Mouse (Mus musculus): ENCODE measurements at regions not wholly inside any gene's neighbourhood (a gene's known extent, or its start where the extent isn't known, plus 50 kb on each side); places are given as distances from the start of the nearest gene placed in this dataset.

DNA sequence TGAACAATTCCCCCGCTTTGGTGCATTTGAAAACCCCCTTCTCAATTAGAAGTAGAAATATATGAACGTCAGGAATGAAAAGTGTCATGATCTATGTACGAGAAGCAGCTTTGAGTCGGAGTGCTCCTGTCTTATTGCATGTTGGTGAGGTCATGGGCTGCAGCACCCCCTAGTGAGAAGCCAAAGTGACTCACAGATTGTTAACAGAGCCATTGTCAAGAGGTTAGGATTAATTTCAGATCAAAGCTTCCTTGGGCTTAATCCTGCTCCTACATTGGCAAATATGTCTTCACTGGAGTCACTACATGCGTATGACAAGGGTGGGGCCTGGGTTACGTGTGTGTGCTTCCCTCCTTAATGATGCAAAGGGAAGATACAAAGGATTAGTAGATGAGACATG is 165.8 kb upstream of the Dio2 start:
- Histone ChIP-seq H3K4me3 (replicated peaks in 1 of 3; ENCODE audit: low read depth in 2 of 3, low read length in 2 of 3, poor library complexity in 1 of 3) (no peak overlapping the region), H3K36me3 (replicated peaks in 1 of 2; ENCODE audit: control insufficient read depth in 1 of 2, insufficient read depth in 1 of 2, low read length in 1 of 2) (no peaks in the 10 kb centered on the region), H3K4me2 (ENCODE audit: insufficient read depth, low read depth, poor library complexity, severe bottlenecking) (no peak overlapping the region), H3K27ac (ENCODE audit: insufficient read depth, low read depth) (no peak overlapping the region), H3K27me3 (replicated peaks) (no peaks in the 10 kb centered on the region), H3K9me3 (replicated peaks; ENCODE audit: low read length) (no peaks in the 10 kb centered on the region), H3K79me2 (replicated peaks; ENCODE audit: control insufficient read depth, extremely low read depth, insufficient read depth, poor library complexity, severe bottlenecking) (no peaks in the 10 kb centered on the region; the same call in 1 of the 2 replicates), H3K9ac (ENCODE audit: insufficient read depth, low read depth) (no peak overlapping the region), H3K4me1 (ENCODE audit: control insufficient read depth in 1 of 2, insufficient read depth in 2 of 2) (no peaks in the 10 kb centered on the region)
- TF ChIP-seq USF1 (IDR thresholded peaks at IDR 0.05; ENCODE audit: low read depth, low read length) (no peak), CHD1 (IDR thresholded peaks at IDR 0.05; ENCODE audit: low read depth, low read length) (no peak), KAT2A (IDR thresholded peaks at IDR 0.05; ENCODE audit: insufficient replicate concordance, low read length) (no peak), ZKSCAN1 (IDR thresholded peaks at IDR 0.05; ENCODE audit: borderline replicate concordance, low read depth, low read length) (no peak), MAZ (IDR thresholded peaks at IDR 0.05; ENCODE audit: low read depth, low read length) (no peak), ETS1 (conservative IDR thresholded peaks at IDR 0.05; ENCODE audit: low read depth, low read length) (no peak), MXI1 (IDR thresholded peaks at IDR 0.05; ENCODE audit: low read depth, low read length) (no peak), CTCF (conservative IDR thresholded peaks at IDR 0.05 in 1 of 2, IDR thresholded peaks at IDR 0.05 in 1 of 2; ENCODE audit: low read depth in 2 of 2, low read length in 2 of 2) (peak; percentile 34 to 81; a peak in 3 of 4 replicates), EP300 (IDR thresholded peaks at IDR 0.05; ENCODE audit: low read length) (no peak), GABPA (IDR thresholded peaks at IDR 0.05; ENCODE audit: insufficient replicate concordance, low read depth, low read length) (no peak), TCF12 (IDR thresholded peaks at IDR 0.05; ENCODE audit: low read depth, low read length) (no peak), MAX (IDR thresholded peaks at IDR 0.05; ENCODE audit: low read length) (no peak), MAFK (IDR thresholded peaks at IDR 0.05; ENCODE audit: insufficient replicate concordance, low read length) (no peak), BHLHE40 (IDR thresholded peaks at IDR 0.05; ENCODE audit: low read depth, low read length) (no peak), ZC3H11A (IDR thresholded peaks at IDR 0.05; ENCODE audit: low read depth, low read length) (peak; percentile 12; the same call in 1 of the 2 replicates), SMC3 (IDR thresholded peaks at IDR 0.05; ENCODE audit: low read depth, low read length) (peak; percentile 81), MYC (IDR thresholded peaks at IDR 0.05; ENCODE audit: low read depth, low read length) (no peak), JUN (IDR thresholded peaks at IDR 0.05; ENCODE audit: insufficient read depth, low read depth, low read length) (no peak), RAD21 (IDR thresholded peaks at IDR 0.05; ENCODE audit: low read depth, low read length) (peak; percentile 79), ELF1 (IDR thresholded peaks at IDR 0.05; ENCODE audit: low read depth, low read length) (no peak), ZMIZ1 (IDR thresholded peaks at IDR 0.05; ENCODE audit: low read depth, low read length) (no peak), SIN3A (IDR thresholded peaks at IDR 0.05; ENCODE audit: low read length) (no peak), IRF4 (IDR thresholded peaks at IDR 0.05; ENCODE audit: low read depth, low read length) (0 out of 2 replicates have a peak, but pooled peaks have one; percentile 13)
- dilution Hi-C loops (cut with MboI; ENCODE audit: extremely low pct_ligation_motif_present, extremely low pct_unique_long_range_greater_than_20kb, low sequenced_read_pairs) = no loop called here
- in situ Hi-C loops (cut with MboI; ENCODE audit: low pct_ligation_motif_present, low pct_unique_long_range_greater_than_20kb, low sequenced_read_pairs) = loop anchor here (10.0 kb wide), 1 partner anchor 411 kb away; no protein-coding TSS in a partner anchor
- peak; percentile 38 for DNase-seq (ENCODE audit: extremely low read depth)
